Mouse (Mus musculus): ENCODE results near the gene Tmie.
"Not testable (repeated sequence)": the region's sequence is repeated elsewhere in the genome, so short reads cannot be mapped to it uniquely, and the experiment has no call there.

Tmie gene

GRCm38 (mm10) chr9:110834411-110834810 is 45.5 kb downstream of the Tmie start, which contains the start of gene Prss45:
Prss45 (plus strand) TSS chr9:110834588.
- no peak for DNase-seq

- no peak for DNase-seq
These were observed 46.9 kb downstream of the Tmie start for GRCm38 (mm10) chr9:110833021-110833420.

GRCm38 (mm10) chr9:110826390-110826789 is 53.5 kb downstream of the Tmie start, which contains the start of gene Prss43:
Prss43 (plus strand) TSS chr9:110826690.
- no peak for DNase-seq

GRCm38 (mm10) chr9:110825832-110826231 is 54.1 kb downstream of the Tmie start:
- no peak for DNase-seq

- no peak for DNase-seq
These were observed 54.5 kb downstream of the Tmie start for GRCm38 (mm10) chr9:110825426-110825825.

GRCm38 (mm10) chr9:110821436-110821835 is 58.5 kb downstream of the Tmie start:
- DNase-seq: no peak

- not testable (repeated sequence) for DNase-seq
These were observed 59.4 kb downstream of the Tmie start for GRCm38 (mm10) chr9:110820546-110820945.

Data from cerebellum, adult 9-11 months (tissue).